Mouse (Mus musculus): Measurements from ENCODE around the gene Cracr2b. TPM values are rescaled to one million over a fixed set of nuclear protein-coding genes. Genes with fewer than 3 reads are reported as not detected.

Cracr2b gene
- polyA plus RNA-seq, 1 experiment from 2014 or later, result 13.8 TPM

DNA sequence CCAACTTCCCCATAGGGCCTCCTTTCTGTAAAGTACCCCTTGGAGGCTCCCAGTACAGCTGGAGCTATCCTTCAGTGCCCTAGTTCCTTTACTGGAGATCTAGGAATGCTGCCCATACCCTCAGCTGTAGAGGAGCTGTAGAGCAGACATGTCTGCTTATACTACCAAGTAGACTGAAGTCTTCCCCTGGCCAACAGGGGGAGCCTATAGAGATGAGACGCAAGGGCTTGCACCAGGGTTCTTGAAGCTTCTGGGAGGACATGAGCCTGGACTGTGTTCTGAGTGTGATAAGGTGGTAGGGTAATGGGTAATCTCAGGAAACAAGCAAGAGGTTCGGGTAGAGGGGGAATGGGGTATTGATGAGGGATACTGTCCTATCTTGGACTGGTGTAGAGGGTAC lies 30.3 kb downstream of the Cracr2b start:
- Histone ChIP-seq H3K9ac (ENCODE audit: low read length) (no peak overlapping the region), H3K27ac (ENCODE audit: low read depth) (no peak overlapping the region), H3K27me3 (replicated peaks; ENCODE audit: control insufficient read depth, insufficient read depth, low read length) (no peaks in the 10 kb centered on the region), H3K36me3 (ENCODE audit: control insufficient read depth, insufficient read depth, low read length) (peaks cover 44% of the 10 kb centered on the region), H3K4me1 (replicated peaks; ENCODE audit: control insufficient read depth, insufficient read depth, low read length) (no peaks in the 10 kb centered on the region), H3K4me3 (ENCODE audit: low read depth, low read length) (no peak overlapping the region), H3K9me3 (ENCODE audit: control insufficient read depth, low read length) (no peaks in the 10 kb centered on the region), H3K4me2 (ENCODE audit: low read length) (no peak overlapping the region)
- DNase-seq (ENCODE audit: low spot score), result no peak
- 82% methylated on average over 2 of the region's 2 CpGs for WGBS
- ATAC-seq (replicated peaks; ENCODE audit: low FRiP score, low TSS enrichment, low read depth), result no peak

DNA sequence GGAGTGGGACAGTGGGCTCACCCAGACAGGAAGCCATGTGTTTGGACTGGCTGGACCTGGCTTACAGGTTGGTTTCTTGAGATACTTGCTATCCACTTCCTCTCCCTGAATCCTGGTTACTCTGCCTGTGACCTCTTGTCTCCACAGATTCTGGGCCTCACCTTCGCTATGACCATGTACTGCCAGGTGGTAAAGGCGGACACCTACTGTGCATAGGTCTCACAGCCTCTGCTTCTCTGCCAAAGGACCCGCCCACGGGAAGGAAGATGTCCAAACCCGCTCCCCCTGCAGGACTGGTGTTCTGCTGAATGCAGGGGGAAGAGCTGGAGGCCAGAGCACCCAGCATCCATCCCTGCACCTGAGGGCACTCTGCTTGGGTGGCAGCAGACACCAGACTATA lies 31.8 kb downstream of the Cracr2b start:
- Histone ChIP-seq H3K4me3 (ENCODE audit: low read depth, low read length) (no peak overlapping the region), H3K27ac (ENCODE audit: low read depth) (no peak overlapping the region), H3K4me2 (ENCODE audit: low read length) (no peak overlapping the region), H3K36me3 (ENCODE audit: control insufficient read depth, insufficient read depth, low read length) (peaks cover 37% of the 10 kb centered on the region), H3K9ac (ENCODE audit: low read length) (no peak overlapping the region), H3K4me1 (replicated peaks; ENCODE audit: control insufficient read depth, insufficient read depth, low read length) (no peaks in the 10 kb centered on the region), H3K27me3 (replicated peaks; ENCODE audit: control insufficient read depth, insufficient read depth, low read length) (no peaks in the 10 kb centered on the region), H3K9me3 (ENCODE audit: control insufficient read depth, low read length) (no peaks in the 10 kb centered on the region)
- DNase-seq (ENCODE audit: low spot score) (no peak), ATAC-seq (replicated peaks; ENCODE audit: low FRiP score, low TSS enrichment, low read depth) (no peak)
- WGBS, result 91% methylated on average over 5 of the region's 5 CpGs

DNA sequence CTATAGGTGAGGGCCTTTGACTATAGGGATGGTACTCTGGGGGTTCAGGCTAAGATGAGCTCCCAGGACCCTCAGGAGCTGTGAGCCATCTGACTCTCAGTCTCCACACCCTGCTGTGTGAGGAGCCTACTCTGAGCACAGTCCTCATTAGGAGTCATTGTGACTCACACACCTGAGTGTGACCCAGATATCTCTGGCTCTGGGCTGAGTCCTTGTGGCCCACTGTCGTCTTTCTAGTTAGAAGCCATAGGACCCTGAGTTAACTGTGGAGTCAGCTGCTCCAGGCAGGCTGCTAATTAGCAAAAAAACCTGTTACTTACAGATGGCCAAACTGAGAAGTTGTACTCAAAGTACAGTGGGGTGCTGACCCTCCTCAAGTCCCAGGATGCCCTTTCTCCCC lies 32.8 kb downstream of the Cracr2b start:
- Histone ChIP-seq H3K9ac (ENCODE audit: low read length) (no peak overlapping the region), H3K9me3 (ENCODE audit: control insufficient read depth, low read length) (no peaks in the 10 kb centered on the region), H3K27ac (ENCODE audit: low read depth) (no peak overlapping the region), H3K4me1 (replicated peaks; ENCODE audit: control insufficient read depth, insufficient read depth, low read length) (no peaks in the 10 kb centered on the region), H3K4me3 (ENCODE audit: low read depth, low read length) (no peak overlapping the region), H3K4me2 (ENCODE audit: low read length) (no peak overlapping the region), H3K27me3 (replicated peaks; ENCODE audit: control insufficient read depth, insufficient read depth, low read length) (no peaks in the 10 kb centered on the region), H3K36me3 (ENCODE audit: control insufficient read depth, insufficient read depth, low read length) (peaks cover 37% of the 10 kb centered on the region)
- 78% methylated on average over 1 of the region's 1 CpGs for WGBS
- ATAC-seq (replicated peaks; ENCODE audit: low FRiP score, low TSS enrichment, low read depth), result no peak
- no peak for DNase-seq (ENCODE audit: low spot score)

DNA sequence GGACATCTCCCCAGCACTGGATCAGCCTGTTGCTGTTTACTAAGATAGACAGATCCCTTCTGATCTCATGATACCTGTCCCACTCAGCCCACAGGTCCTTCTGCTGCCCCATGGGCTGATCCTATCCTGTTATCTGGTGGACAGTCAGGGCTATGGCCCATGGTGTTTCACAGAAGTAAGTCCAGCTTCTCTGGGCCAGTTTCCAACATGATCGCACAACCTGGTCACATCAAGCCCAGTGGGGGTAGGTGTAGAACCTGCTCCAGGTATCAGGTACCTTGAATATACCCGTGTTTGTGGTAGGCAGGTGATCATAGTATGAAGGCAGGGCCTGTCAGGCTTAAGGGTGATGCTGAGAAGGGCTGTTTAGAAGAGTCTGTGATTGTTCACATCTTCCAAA lies 34.5 kb downstream of the Cracr2b start:
- DNase-seq (ENCODE audit: low spot score) (no peak), ATAC-seq (replicated peaks; ENCODE audit: low FRiP score, low TSS enrichment, low read depth) (no peak)
- Histone ChIP-seq H3K27ac (ENCODE audit: low read depth) (no peak overlapping the region), H3K9ac (ENCODE audit: low read length) (no peak overlapping the region), H3K4me2 (ENCODE audit: low read length) (no peak overlapping the region), H3K4me1 (replicated peaks; ENCODE audit: control insufficient read depth, insufficient read depth, low read length) (no peaks in the 10 kb centered on the region), H3K9me3 (ENCODE audit: control insufficient read depth, low read length) (no peaks in the 10 kb centered on the region), H3K27me3 (replicated peaks; ENCODE audit: control insufficient read depth, insufficient read depth, low read length) (no peaks in the 10 kb centered on the region), H3K36me3 (ENCODE audit: control insufficient read depth, insufficient read depth, low read length) (peaks cover 33% of the 10 kb centered on the region), H3K4me3 (ENCODE audit: low read depth, low read length) (no peak overlapping the region)
- WGBS, result 86% methylated on average over 2 of the region's 2 CpGs

GRCm38 (mm10) chr7:141495940-141496339 lies 35.0 kb downstream of the Cracr2b start:
- no peak for ATAC-seq (replicated peaks; ENCODE audit: low FRiP score, low TSS enrichment, low read depth)

GRCm38 (mm10) chr7:141497600-141497999 lies 36.7 kb downstream of the Cracr2b start:
- 89% methylated on average over 3 of the region's 3 CpGs for WGBS
- Histone ChIP-seq H3K36me3 (ENCODE audit: control insufficient read depth, insufficient read depth, low read length) (peaks cover 23% of the 10 kb centered on the region), H3K4me1 (replicated peaks; ENCODE audit: control insufficient read depth, insufficient read depth, low read length) (no peaks in the 10 kb centered on the region), H3K4me3 (ENCODE audit: low read depth, low read length) (no peak overlapping the region), H3K9me3 (ENCODE audit: control insufficient read depth, low read length) (no peaks in the 10 kb centered on the region), H3K27me3 (replicated peaks; ENCODE audit: control insufficient read depth, insufficient read depth, low read length) (no peaks in the 10 kb centered on the region), H3K27ac (ENCODE audit: low read depth) (no peak overlapping the region), H3K9ac (ENCODE audit: low read length) (no peak overlapping the region), H3K4me2 (ENCODE audit: low read length) (no peak overlapping the region)
- ATAC-seq (replicated peaks; ENCODE audit: low FRiP score, low TSS enrichment, low read depth), result no peak
- no peak for DNase-seq (ENCODE audit: low spot score)

More at GRCm38 (mm10) chr7:141495940-141496339, 35.0 kb downstream of the Cracr2b start:
- Histone ChIP-seq H3K27me3 (replicated peaks; ENCODE audit: control insufficient read depth, insufficient read depth, low read length) (no peaks in the 10 kb centered on the region), H3K9me3 (ENCODE audit: control insufficient read depth, low read length) (no peaks in the 10 kb centered on the region), H3K9ac (ENCODE audit: low read length) (no peak overlapping the region), H3K4me3 (ENCODE audit: low read depth, low read length) (no peak overlapping the region), H3K36me3 (ENCODE audit: control insufficient read depth, insufficient read depth, low read length) (peaks cover 29% of the 10 kb centered on the region), H3K4me2 (ENCODE audit: low read length) (no peak overlapping the region), H3K4me1 (replicated peaks; ENCODE audit: control insufficient read depth, insufficient read depth, low read length) (no peaks in the 10 kb centered on the region), H3K27ac (ENCODE audit: low read depth) (no peak overlapping the region)
- no peak for DNase-seq (ENCODE audit: low spot score)
- 93% methylated on average over 4 of the region's 4 CpGs for WGBS

GRCm38 (mm10) chr7:141501820-141502555 lies 41.1 kb downstream of the Cracr2b start:
- DNase-seq (ENCODE audit: low spot score) (no peak), ATAC-seq (replicated peaks; ENCODE audit: low FRiP score, low TSS enrichment, low read depth) (no peak)
- Histone ChIP-seq H3K36me3 (ENCODE audit: control insufficient read depth, insufficient read depth, low read length) (no peaks in the 10 kb centered on the region), H3K4me2 (ENCODE audit: low read length) (no peak overlapping the region), H3K9ac (ENCODE audit: low read length) (no peak overlapping the region), H3K9me3 (ENCODE audit: control insufficient read depth, low read length) (no peaks in the 10 kb centered on the region), H3K27ac (ENCODE audit: low read depth) (no peak overlapping the region), H3K4me1 (replicated peaks; ENCODE audit: control insufficient read depth, insufficient read depth, low read length) (no peaks in the 10 kb centered on the region), H3K4me3 (ENCODE audit: low read depth, low read length) (no peak overlapping the region), H3K27me3 (replicated peaks; ENCODE audit: control insufficient read depth, insufficient read depth, low read length) (no peaks in the 10 kb centered on the region)
- 87% methylated on average over 7 of the region's 7 CpGs for WGBS

- no peaks in the 10 kb centered on the region for H3K36me3 ChIP-seq (ENCODE audit: control insufficient read depth, insufficient read depth, low read length)
- no peak overlapping the region for H3K4me3 ChIP-seq (ENCODE audit: low read depth, low read length)
- no peak for ATAC-seq (replicated peaks; ENCODE audit: low FRiP score, low TSS enrichment, low read depth)
- no peak overlapping the region for H3K27ac ChIP-seq (ENCODE audit: low read depth)
- no peaks in the 10 kb centered on the region for H3K27me3 ChIP-seq (replicated peaks; ENCODE audit: control insufficient read depth, insufficient read depth, low read length)
- H3K4me1 ChIP-seq (replicated peaks; ENCODE audit: control insufficient read depth, insufficient read depth, low read length), result no peaks in the 10 kb centered on the region
- no peak overlapping the region for H3K4me2 ChIP-seq (ENCODE audit: low read length)
- no peak overlapping the region for H3K9ac ChIP-seq (ENCODE audit: low read length)
- WGBS, result 93% methylated on average over 5 of the region's 5 CpGs
- H3K9me3 ChIP-seq (ENCODE audit: control insufficient read depth, low read length), result no peaks in the 10 kb centered on the region
- DNase-seq (ENCODE audit: low spot score), result no peak
These were observed 41.6 kb downstream of the Cracr2b start for GRCm38 (mm10) chr7:141502556-141502905.

- no peak for ATAC-seq (replicated peaks; ENCODE audit: low FRiP score, low TSS enrichment, low read depth)
- no peaks in the 10 kb centered on the region for H3K27me3 ChIP-seq (replicated peaks; ENCODE audit: control insufficient read depth, insufficient read depth, low read length)
These were observed 45.4 kb downstream of the Cracr2b start for GRCm38 (mm10) chr7:141506278-141506677.

More at GRCm38 (mm10) chr7:141506278-141506677, 45.4 kb downstream of the Cracr2b start:
- no peak overlapping the region for H3K9ac ChIP-seq (ENCODE audit: low read length)
- no peak overlapping the region for H3K27ac ChIP-seq (ENCODE audit: low read depth)
- H3K4me3 ChIP-seq (ENCODE audit: low read depth, low read length), result no peak overlapping the region
- H3K4me1 ChIP-seq (replicated peaks; ENCODE audit: control insufficient read depth, insufficient read depth, low read length), result no peaks in the 10 kb centered on the region
- no peaks in the 10 kb centered on the region for H3K9me3 ChIP-seq (ENCODE audit: control insufficient read depth, low read length)
- no peak overlapping the region for H3K4me2 ChIP-seq (ENCODE audit: low read length)
- 80% methylated on average over 2 of the region's 2 CpGs for WGBS
- no peaks in the 10 kb centered on the region for H3K36me3 ChIP-seq (ENCODE audit: control insufficient read depth, insufficient read depth, low read length)
- no peak for DNase-seq (ENCODE audit: low spot score)

Data from intestine, embryonic 14.5 days (tissue).